Mouse (Mus musculus) thymus, postnatal 14 days (tissue): ENCODE measurements around the gene Setd4.

Experiments
- DNase-seq: peaks from one replicate; pipeline ENCODE4 v3.0.0; 2021

The Setd4 gene

DNA sequence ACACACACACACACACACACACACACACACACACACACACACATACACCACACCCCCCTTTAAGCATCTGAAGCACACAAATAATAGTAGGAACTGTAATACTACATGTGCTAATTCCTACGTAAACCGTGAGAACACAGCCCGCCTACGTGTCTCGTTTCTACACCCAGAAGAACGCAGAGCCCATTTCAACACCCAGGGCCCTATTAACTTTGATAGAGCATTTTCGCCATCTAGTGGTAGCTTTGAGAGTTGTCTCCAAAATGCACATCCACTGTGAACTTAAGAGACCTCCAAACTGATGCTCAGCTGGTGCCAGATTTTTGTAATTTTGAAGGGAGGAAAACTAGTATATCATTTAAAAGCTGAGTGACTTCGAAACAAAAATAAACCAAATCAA is 60.2 kb downstream of the Setd4 start:
- DNase-seq: peak; percentile 72

DNA sequence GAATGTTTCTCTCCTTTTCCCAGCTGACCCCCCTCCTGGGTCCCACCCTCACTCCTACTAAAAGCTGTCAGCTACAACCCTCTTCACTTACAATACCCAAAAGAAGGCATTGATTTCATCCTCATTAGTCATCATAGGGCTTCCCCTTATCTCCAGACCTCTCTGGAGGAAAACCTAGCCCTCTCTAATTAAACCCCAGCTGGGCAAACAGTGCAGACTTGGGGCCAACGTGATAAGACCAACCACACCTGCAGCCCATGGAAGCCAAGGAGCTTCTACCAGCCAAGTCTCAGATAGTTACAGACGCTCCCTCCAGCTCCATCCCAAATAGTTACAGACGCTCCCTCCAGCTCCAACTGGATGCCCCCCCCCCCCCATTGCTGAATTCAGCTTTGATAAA is 64.0 kb downstream of the Setd4 start:
- no peak for DNase-seq

DNA sequence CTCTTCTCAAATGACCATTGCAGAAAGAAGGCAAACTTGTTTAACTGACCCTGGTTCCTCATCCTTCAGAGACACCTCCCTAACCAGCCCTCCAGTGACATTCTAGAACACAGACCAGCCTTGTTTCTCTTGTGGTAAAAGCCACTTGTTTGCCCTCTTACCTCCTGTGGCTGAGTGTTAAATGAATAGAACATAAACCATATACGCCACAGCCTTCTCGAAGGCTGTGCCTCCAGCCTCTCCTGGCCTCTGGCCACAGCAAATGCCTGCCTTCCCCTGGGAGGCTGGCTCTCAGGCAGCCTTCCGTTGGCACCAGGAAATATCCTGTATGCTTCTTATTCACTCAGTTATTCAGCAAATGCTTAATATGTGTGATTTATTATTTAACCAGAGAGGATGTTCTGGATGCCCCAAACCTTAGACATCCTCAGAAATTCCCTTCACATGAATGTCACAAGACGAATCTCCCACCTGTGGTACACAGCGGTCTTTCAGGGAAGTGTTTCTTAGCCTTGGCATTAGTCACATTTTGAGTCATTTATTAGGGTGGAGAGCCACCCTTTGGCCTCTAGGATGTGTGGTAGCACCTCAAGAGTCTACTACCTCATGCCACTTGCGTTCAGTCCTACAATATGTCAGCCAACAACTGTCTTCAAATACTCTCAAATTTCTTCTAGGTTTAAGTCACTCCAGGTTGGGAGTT is 68.6 kb downstream of the Setd4 start:
- DNase-seq: no peak
